Mouse (Mus musculus) spleen, adult 2 months (tissue): ENCODE data around the gene Tnik. TPM values are rescaled to one million over a fixed set of nuclear protein-coding genes. Genes with fewer than 3 reads are reported as not detected.

ENCODE experiments used
- DNase-seq, 2 experiments: peaks; one replicate each; pipeline versions ENCODE4 v3.0.0 to v3.0.0-alpha.2; 2012 to 2021; ENCODE audit warnings: low spot score in 2 of 2, low read depth in 1 of 2
- H3K27ac ChIP-seq: fragments of 200-500 bp; 2 replicates; pipeline ENCODE4 v1.5.1; 2012; ENCODE audit warnings: low read length, inconsistent platforms; ENCODE audit not compliant: insufficient read depth
- H3K27me3 ChIP-seq: fragments of 200-500 bp; 2 replicates; pipeline ENCODE4 v1.6.1; 2012; ENCODE audit warnings: mild to moderate bottlenecking, moderate library complexity, low read length, inconsistent platforms; ENCODE audit not compliant: control insufficient read depth, insufficient read depth
- H3K36me3 ChIP-seq: fragments of 200-500 bp; 2 replicates; pipeline ENCODE4 v1.6.1; 2012; ENCODE audit warnings: mild to moderate bottlenecking, low read length, inconsistent platforms; ENCODE audit not compliant: control insufficient read depth, insufficient read depth
- H3K4me1 ChIP-seq: fragments of 200-500 bp; 2 replicates; pipeline ENCODE4 v1.6.1; 2011; ENCODE audit warnings: inconsistent platforms; ENCODE audit not compliant: control insufficient read depth, insufficient read depth, insufficient read length
- H3K4me3 ChIP-seq: fragments of 200-500 bp; 2 replicates; pipeline ENCODE4 v1.5.1; 2011; ENCODE audit warnings: mild to moderate bottlenecking, inconsistent platforms; ENCODE audit not compliant: insufficient read depth, insufficient read length; ENCODE audit errors: extremely low read depth
- CTCF ChIP-seq: fragments of 200-500 bp; IDR thresholded peaks from 2 replicates; pipeline ENCODE4 v1.5.1; 2011; ENCODE audit warnings: mild to moderate bottlenecking, inconsistent platforms; ENCODE audit not compliant: insufficient read depth, insufficient read length, insufficient replicate concordance; ENCODE audit errors: extremely low read depth
- POLR2A ChIP-seq: fragments of 200-500 bp; IDR thresholded peaks from 2 replicates; pipeline ENCODE4 v1.6.1; 2011; ENCODE audit warnings: low read depth, low read length, inconsistent platforms
- WGBS: fragments of 180-500 bp; shearing (Covaris S2); methylation state at CpG from one replicate; pipeline ENCODE4 v1.1.7; 2018; 5-methylcytosine and 5-hydroxymethylcytosine counted together
- polyA plus RNA-seq: library from polyadenylated mRNA; depleted of rRNA; stranded (reverse); fragments of >200 nt; gene quantifications from 2 replicates; pipeline ENCODE4 v1.2.3, GENCODE M21; 2012

The Tnik gene
- polyA plus RNA-seq, 1 experiment: 5.5 TPM

DNA sequence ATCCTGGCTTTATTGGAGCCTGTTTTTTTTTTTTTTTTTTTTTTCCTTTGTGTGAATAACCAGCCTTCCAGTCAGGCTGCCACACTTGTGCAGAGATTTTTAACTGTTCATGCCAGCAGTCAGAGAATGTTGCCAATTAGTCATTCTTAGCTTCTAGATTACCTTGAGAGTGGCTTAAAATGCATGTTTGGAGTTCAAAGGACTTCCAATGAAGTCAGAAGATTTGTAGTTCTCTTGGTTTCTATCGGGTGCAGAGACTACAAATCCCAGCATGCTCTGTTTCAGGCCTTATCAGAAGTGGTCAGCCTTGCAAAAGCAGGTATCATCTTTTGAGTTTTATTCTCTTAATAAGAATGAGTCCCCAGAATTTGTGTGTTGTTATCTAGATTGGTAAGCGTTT lies 80.6 kb downstream of the Tnik start:
- no peak for DNase-seq
- Histone ChIP-seq H3K27ac (no peak overlapping the region), H3K36me3 (no peaks in the 10 kb centered on the region), H3K27me3 (no peaks in the 10 kb centered on the region), H3K4me3 (no peak overlapping the region), H3K4me1 (no peaks in the 10 kb centered on the region)
- TF ChIP-seq CTCF: no peak
- TF ChIP-seq POLR2A: no peak
- WGBS: 84% methylated on average over 2 of the region's 2 CpGs

GRCm38 (mm10) chr3:28345446-28345845 lies 82.4 kb downstream of the Tnik start:
- H3K4me3 ChIP-seq: no peak overlapping the region
- no peaks in the 10 kb centered on the region for H3K27me3 ChIP-seq
- 82% methylated on average over 1 of the region's 1 CpGs for WGBS
- TF ChIP-seq CTCF (no peak), POLR2A (no peak)
- no peak overlapping the region for H3K27ac ChIP-seq
- no peaks in the 10 kb centered on the region for H3K4me1 ChIP-seq
- no peak for DNase-seq
- H3K36me3 ChIP-seq: no peaks in the 10 kb centered on the region

- DNase-seq: no peak
- Histone ChIP-seq H3K4me1 (no peaks in the 10 kb centered on the region), H3K4me3 (no peak overlapping the region), H3K27ac (no peak overlapping the region), H3K27me3 (no peaks in the 10 kb centered on the region), H3K36me3 (no peaks in the 10 kb centered on the region)
- WGBS: 78% methylated on average over 1 of the region's 1 CpGs
- TF ChIP-seq POLR2A (no peak), CTCF (no peak)
Measured at GRCm38 (mm10) chr3:28345961-28346360, 82.9 kb downstream of the Tnik start.

DNA sequence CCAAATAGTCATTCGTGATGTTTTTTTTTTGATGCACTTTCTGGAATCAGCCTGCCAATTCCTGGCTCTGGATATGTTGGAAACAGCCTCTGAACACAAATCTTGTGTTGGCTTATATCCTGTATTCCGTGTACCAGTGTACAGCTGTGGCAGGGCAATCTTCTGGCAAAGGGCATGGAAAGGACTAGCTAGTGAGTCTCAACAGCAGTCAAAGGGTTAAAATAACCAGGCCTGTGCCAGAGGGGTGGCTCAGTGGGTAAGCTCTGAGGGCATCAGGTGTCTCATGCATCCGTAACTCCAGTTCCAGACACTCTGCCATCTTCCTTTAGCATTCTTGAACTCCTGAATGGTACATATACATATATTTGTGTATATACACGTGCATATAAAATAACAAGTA lies 83.5 kb downstream of the Tnik start:
- no peak overlapping the region for H3K27ac ChIP-seq
- DNase-seq: no peak
- H3K27me3 ChIP-seq: no peaks in the 10 kb centered on the region
- TF ChIP-seq POLR2A: no peak
- TF ChIP-seq CTCF: no peak
- H3K36me3 ChIP-seq: no peaks in the 10 kb centered on the region
- H3K4me3 ChIP-seq: no peak overlapping the region
- WGBS: 87% methylated on average over 4 of the region's 4 CpGs
- no peaks in the 10 kb centered on the region for H3K4me1 ChIP-seq

- H3K4me3 ChIP-seq: no peak overlapping the region
- no peak for DNase-seq
- TF ChIP-seq CTCF: no peak
- no peak for TF ChIP-seq POLR2A
- no peak overlapping the region for H3K27ac ChIP-seq
- no peaks in the 10 kb centered on the region for H3K27me3 ChIP-seq
- H3K4me1 ChIP-seq: no peaks in the 10 kb centered on the region
- no peaks in the 10 kb centered on the region for H3K36me3 ChIP-seq
- WGBS: 97% methylated on average over 1 of the region's 1 CpGs
Measured at GRCm38 (mm10) chr3:28348746-28349145, 85.7 kb downstream of the Tnik start.

GRCm38 (mm10) chr3:28350147-28350801 lies 87.3 kb downstream of the Tnik start:
- no peak overlapping the region for H3K27ac ChIP-seq
- H3K36me3 ChIP-seq: no peaks in the 10 kb centered on the region
- WGBS: 84% methylated on average over 10 of the region's 10 CpGs
- TF ChIP-seq POLR2A (no peak), CTCF (no peak)
- H3K27me3 ChIP-seq: no peaks in the 10 kb centered on the region
- no peak overlapping the region for H3K4me3 ChIP-seq
- no peaks in the 10 kb centered on the region for H3K4me1 ChIP-seq
- no peak for DNase-seq

DNA sequence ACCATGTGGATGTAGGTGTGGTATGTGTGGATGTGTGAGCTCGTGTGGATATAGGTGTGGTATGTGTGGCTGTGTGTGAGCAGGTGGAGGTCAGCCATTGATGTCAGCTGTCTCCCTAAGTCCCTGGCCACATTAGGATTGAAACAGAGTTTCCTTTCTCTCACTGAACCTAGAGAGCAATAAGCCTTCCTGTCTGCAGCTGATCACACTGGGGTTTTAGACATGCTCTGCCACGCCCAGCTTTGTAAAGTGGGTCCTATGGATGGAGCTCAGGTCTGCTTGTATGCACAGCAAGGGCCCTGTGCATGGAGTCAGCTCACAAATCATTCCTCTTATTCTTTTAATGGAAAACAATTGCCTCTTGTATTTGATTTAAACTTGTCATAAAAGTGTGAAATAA lies 95.4 kb downstream of the Tnik start:
- 83% methylated on average over 2 of the region's 2 CpGs for WGBS

More for the DNA sequence above, 95.4 kb downstream of the Tnik start:
- Histone ChIP-seq H3K27me3 (no peaks in the 10 kb centered on the region), H3K4me3 (no peak overlapping the region), H3K27ac (no peak overlapping the region), H3K4me1 (no peaks in the 10 kb centered on the region), H3K36me3 (no peaks in the 10 kb centered on the region; the same call in 1 of the 2 replicates)
- no peak for TF ChIP-seq CTCF
- no peak for DNase-seq
